Mouse (Mus musculus) embryonic facial prominence, embryonic 12.5 days (tissue): Measurements from ENCODE around the gene Dpp3. TPM values are rescaled to one million over a fixed set of nuclear protein-coding genes. Genes with fewer than 3 reads are reported as not detected.
A peak's percentile ranks its signal among the peaks of the same experiment; 100 is the strongest.
"Not testable (repeated sequence)": the region's sequence is repeated elsewhere in the genome, so short reads cannot be mapped to it uniquely, and the experiment has no call there.

Experiments
- ATAC-seq: fragments of 200-750 bp; cut with Nextera tagmentation; 2 replicates; pipeline ENCODE4 v1.8.0; 2017; ENCODE audit not compliant: insufficient number of reproducible peaks, insufficient read depth, low FRiP score, low TSS enrichment
- H3K27ac ChIP-seq: fragments of 300-500 bp; sonication (generic); 2 replicates; pipeline ENCODE4 v1.5.1; 2016; ENCODE audit warnings: mild to moderate bottlenecking
- H3K27me3 ChIP-seq: fragments of 300-500 bp; sonication (generic); 2 replicates; pipeline ENCODE4 v1.6.1; 2016; ENCODE audit warnings: mild to moderate bottlenecking, moderate library complexity
- H3K36me3 ChIP-seq: fragments of 300-500 bp; sonication (generic); 2 replicates; pipeline ENCODE4 v1.6.1; 2016; ENCODE audit warnings: mild to moderate bottlenecking
- H3K4me1 ChIP-seq: fragments of 300-500 bp; sonication (generic); 2 replicates; pipeline ENCODE4 v1.6.1; 2016
- H3K4me2 ChIP-seq: fragments of 300-500 bp; sonication (generic); replicated peaks from 2 replicates; pipeline ENCODE4 v1.6.1; 2016; ENCODE audit warnings: mild to moderate bottlenecking, moderate library complexity
- H3K4me3 ChIP-seq: fragments of 300-500 bp; sonication (generic); 2 replicates; pipeline ENCODE4 v1.5.1; 2016; ENCODE audit warnings: mild to moderate bottlenecking
- H3K9ac ChIP-seq: fragments of 300-500 bp; sonication (generic); 2 replicates; pipeline ENCODE4 v1.6.1; 2016; ENCODE audit warnings: mild to moderate bottlenecking, moderate library complexity
- H3K9me3 ChIP-seq: fragments of 300-500 bp; sonication (generic); 2 replicates; pipeline ENCODE4 v1.6.1; 2016; ENCODE audit warnings: mild to moderate bottlenecking, moderate library complexity
- WGBS: fragments of 180-500 bp; shearing (Covaris S2); methylation state at CpG from one replicate; pipeline ENCODE4 v1.1.7; 2016; 5-methylcytosine and 5-hydroxymethylcytosine counted together
- polyA plus RNA-seq: library from polyadenylated mRNA; unstranded; fragments of >200 nt; fragmentation: Nextera tagmentation; extraction: Ambion mirVana; gene quantifications from 2 replicates; pipeline ENCODE4 v1.2.1, GENCODE M21; 2016

Gene Dpp3
- polyA plus RNA-seq, 1 experiment from 2014 or later, result 144 TPM

GRCm38 (mm10) chr19:4889791-4890190 is 38.3 kb downstream of the Dpp3 start:
- H3K4me1 ChIP-seq, result no peaks in the 10 kb centered on the region
- no peak for ATAC-seq
- WGBS, result 81% methylated on average over 10 of the region's 10 CpGs

GRCm38 (mm10) chr19:4883961-4884360 is 44.1 kb downstream of the Dpp3 start:
- H3K9me3 ChIP-seq, result no peaks in the 10 kb centered on the region
- no peaks in the 10 kb centered on the region for H3K27me3 ChIP-seq
- 79% methylated on average over 4 of the region's 4 CpGs for WGBS
- H3K4me2 ChIP-seq, result no peak overlapping the region
- no peak overlapping the region for H3K9ac ChIP-seq
- no peaks in the 10 kb centered on the region for H3K36me3 ChIP-seq
- H3K27ac ChIP-seq, result no peak overlapping the region
- ATAC-seq, result no peak
- H3K4me1 ChIP-seq, result 0 out of 2 replicates have a peak, but pooled peaks cover 4% of the 10 kb centered on the region
- H3K4me3 ChIP-seq, result no peak overlapping the region

More at GRCm38 (mm10) chr19:4889791-4890190, 38.3 kb downstream of the Dpp3 start:
- no peak overlapping the region for H3K9ac ChIP-seq
- no peak overlapping the region for H3K4me3 ChIP-seq
- no peak overlapping the region for H3K27ac ChIP-seq
- no peaks in the 10 kb centered on the region for H3K27me3 ChIP-seq
- H3K9me3 ChIP-seq, result no peaks in the 10 kb centered on the region
- H3K4me2 ChIP-seq, result no peak overlapping the region
- peaks cover 15% of the 10 kb centered on the region for H3K36me3 ChIP-seq

DNA sequence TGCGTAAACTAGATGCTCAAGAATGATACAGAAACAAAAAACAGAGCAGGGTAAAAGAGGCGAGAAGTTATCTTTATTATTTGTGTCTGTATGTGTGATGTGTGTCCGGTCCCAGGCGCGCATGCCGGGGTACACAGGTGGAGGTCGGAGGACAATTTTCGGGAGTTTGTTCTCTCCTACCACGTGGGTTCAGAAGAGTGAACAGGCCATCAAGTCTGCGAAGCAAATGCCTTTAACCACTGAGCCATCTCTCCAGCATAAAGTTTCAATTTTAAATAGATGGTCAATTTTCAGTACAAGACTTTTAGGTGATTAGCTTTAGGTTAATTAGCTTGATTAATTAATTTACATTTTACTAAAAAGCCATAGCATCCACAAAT is 48.8 kb downstream of the Dpp3 start:
- H3K4me1 ChIP-seq, result peaks cover 14% of the 10 kb centered on the region; the same call in 1 of the 2 replicates
- no peaks in the 10 kb centered on the region for H3K27me3 ChIP-seq
- H3K9ac ChIP-seq, result peak overlapping the region; percentile 75; the same call in 1 of the 2 replicates
- H3K4me2 ChIP-seq, result peak overlapping the region; percentile 97
- H3K4me3 ChIP-seq, result peak overlapping the region; percentile 86
- H3K27ac ChIP-seq, result no peak overlapping the region
- ATAC-seq, result no peak
- 50% methylated on average over 10 of the region's 10 CpGs for WGBS
- no peaks in the 10 kb centered on the region for H3K36me3 ChIP-seq
- no peaks in the 10 kb centered on the region for H3K9me3 ChIP-seq

GRCm38 (mm10) chr19:4878405-4879323 is 49.4 kb downstream of the Dpp3 start, which contains the start of gene Zdhhc24:
Gene Zdhhc24 (plus strand): TSS chr19:4878668.
- ATAC-seq, result peak; percentile 93
- Histone ChIP-seq H3K27me3 (no peaks in the 10 kb centered on the region), H3K27ac (peak within 1 kb of the TSS; percentile 74), H3K4me2 (peak within 1 kb of the TSS; percentile 97), H3K9ac (peak within 1 kb of the TSS; percentile 75), H3K9me3 (no peaks in the 10 kb centered on the region), H3K4me1 (peaks cover 14% of the 10 kb centered on the region; the same call in 1 of the 2 replicates), H3K4me3 (peak within 1 kb of the TSS; percentile 86), H3K36me3 (no peaks in the 10 kb centered on the region)
- 1% methylated on average over 52 of the region's 52 CpGs for WGBS

DNA sequence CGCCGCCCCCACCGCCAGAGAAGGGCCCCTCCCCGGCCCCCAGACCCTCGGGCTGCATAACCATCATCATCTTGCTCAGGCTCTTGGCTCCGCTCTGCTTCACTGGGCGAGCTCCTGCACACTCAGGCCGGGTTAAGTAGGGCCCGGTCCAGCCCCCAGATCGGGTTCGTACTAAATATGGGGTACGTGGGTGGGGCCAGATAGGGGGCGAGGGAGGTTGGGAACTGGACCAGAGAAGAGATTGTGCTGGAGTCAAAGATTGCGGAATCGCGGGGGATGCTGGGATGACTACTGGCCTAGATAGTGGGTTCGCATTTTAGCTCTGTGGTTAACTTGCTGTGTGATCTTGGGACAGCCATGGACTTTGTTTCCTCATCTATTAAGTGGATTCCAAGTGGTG is 50.3 kb downstream of the Dpp3 start, which contains the start of gene Actn3:
TSS of gene Actn3 (minus strand) at position 125 of the 400 bp plus-strand sequence.
- H3K9ac ChIP-seq, result peak within 1 kb of the TSS; percentile 75
- H3K4me3 ChIP-seq, result peak within 1 kb of the TSS; percentile 86
- peak within 1 kb of the TSS; percentile 74 for H3K27ac ChIP-seq
- peak within 1 kb of the TSS; percentile 97 for H3K4me2 ChIP-seq
- peaks cover 14% of the 10 kb centered on the region; the same call in 1 of the 2 replicates for H3K4me1 ChIP-seq
- 4% methylated on average over 17 of the region's 17 CpGs for WGBS
- no peaks in the 10 kb centered on the region for H3K36me3 ChIP-seq
- no peaks in the 10 kb centered on the region for H3K27me3 ChIP-seq
- no peak; the same call in 1 of the 2 replicates for ATAC-seq
- H3K9me3 ChIP-seq, result no peaks in the 10 kb centered on the region

DNA sequence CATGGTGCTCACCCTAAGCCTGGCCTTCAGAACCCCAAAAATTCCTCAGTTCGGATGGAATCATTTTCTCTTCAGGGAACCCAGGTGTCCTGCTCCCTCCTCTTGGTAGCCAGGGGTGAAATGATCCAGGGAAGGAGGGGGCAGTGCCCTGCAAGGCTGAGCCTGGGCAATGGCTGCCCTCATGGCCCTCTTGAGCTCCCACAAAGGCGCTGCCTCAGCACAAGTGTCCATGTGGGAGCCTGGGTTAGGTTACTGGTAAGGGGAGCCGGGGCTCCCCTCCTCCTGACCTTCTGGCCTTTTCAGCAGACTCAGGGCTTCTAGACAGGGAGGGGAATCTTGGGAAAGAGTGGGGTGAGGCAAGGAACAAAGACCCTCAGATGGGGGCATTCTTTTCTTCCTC is 51.3 kb downstream of the Dpp3 start:
- no peak overlapping the region for H3K27ac ChIP-seq
- H3K9ac ChIP-seq, result no peak overlapping the region
- H3K4me2 ChIP-seq, result no peak overlapping the region
- no peak overlapping the region for H3K4me3 ChIP-seq
- WGBS, result 70% methylated on average over 3 of the region's 3 CpGs
- H3K9me3 ChIP-seq, result no peaks in the 10 kb centered on the region
- H3K36me3 ChIP-seq, result no peaks in the 10 kb centered on the region
- no peaks in the 10 kb centered on the region for H3K27me3 ChIP-seq
- peaks cover 14% of the 10 kb centered on the region; the same call in 1 of the 2 replicates for H3K4me1 ChIP-seq
- no peak for ATAC-seq

DNA sequence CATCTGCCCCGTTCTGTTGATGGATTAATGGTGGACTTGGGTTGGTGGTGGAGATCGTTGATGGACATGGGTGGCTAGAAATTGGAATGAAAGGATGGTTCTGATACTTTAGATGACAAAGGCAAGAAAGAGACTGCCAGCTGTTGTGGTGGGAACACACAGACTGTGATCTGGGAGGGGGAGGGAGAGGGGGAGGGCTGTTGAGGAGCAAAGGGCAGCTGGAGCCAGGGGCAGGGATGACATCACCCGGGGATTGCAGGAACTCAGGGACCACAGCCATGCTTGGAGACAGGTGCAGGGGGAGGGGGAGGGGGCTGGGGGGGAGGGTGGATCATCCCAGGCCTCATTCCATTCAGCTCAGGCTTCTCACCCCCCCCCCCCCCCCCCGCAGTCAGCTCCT is 51.8 kb downstream of the Dpp3 start:
- no peak for ATAC-seq
- Histone ChIP-seq H3K27ac (no peak overlapping the region), H3K27me3 (no peaks in the 10 kb centered on the region), H3K4me2 (no peak overlapping the region), H3K9ac (no peak overlapping the region), H3K9me3 (no peaks in the 10 kb centered on the region), H3K36me3 (no peaks in the 10 kb centered on the region), H3K4me3 (no peak overlapping the region), H3K4me1 (peaks cover 14% of the 10 kb centered on the region; the same call in 1 of the 2 replicates)
- WGBS, result 66% methylated on average over 3 of the region's 4 CpGs

- 70% methylated on average over 1 of the region's 1 CpGs for WGBS
- H3K36me3 ChIP-seq, result not testable (repeated sequence)
Measured at GRCm38 (mm10) chr19:4874613-4875012, 53.5 kb downstream of the Dpp3 start.

DNA sequence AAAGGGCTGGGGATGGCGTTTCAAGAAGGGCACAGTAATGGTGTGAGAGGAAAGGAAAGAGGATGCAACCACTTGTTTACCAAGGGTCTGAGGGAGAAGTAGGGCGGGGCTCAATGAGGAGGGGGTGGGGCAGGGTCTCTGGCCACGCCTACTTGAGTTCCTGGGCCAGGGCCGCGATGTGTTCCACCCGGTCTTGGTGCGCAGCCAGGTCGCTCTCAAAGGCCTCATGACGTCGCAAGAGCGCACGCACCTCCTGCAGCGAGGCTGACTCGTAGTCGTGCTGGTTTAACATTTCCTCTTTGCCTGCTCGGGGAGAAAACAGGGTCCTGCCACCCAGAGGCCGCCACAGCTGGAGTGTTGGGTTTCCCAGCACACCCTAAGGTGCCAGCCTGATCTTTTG is 62.9 kb downstream of the Dpp3 start:
- Histone ChIP-seq H3K4me2 (peak overlapping the region; percentile 14; the same call in 1 of the 2 replicates), H3K36me3 (no peaks in the 10 kb centered on the region), H3K9ac (no peak overlapping the region), H3K4me3 (no peak overlapping the region), H3K4me1 (no peaks in the 10 kb centered on the region), H3K9me3 (no peaks in the 10 kb centered on the region), H3K27ac (no peak overlapping the region), H3K27me3 (peaks cover 18% of the 10 kb centered on the region)
- 5% methylated on average over 17 of the region's 17 CpGs for WGBS
- ATAC-seq, result no peak

More at GRCm38 (mm10) chr19:4874613-4875012, 53.5 kb downstream of the Dpp3 start:
- peaks cover 14% of the 10 kb centered on the region; the same call in 1 of the 2 replicates for H3K4me1 ChIP-seq
- not testable (repeated sequence) for H3K9me3 ChIP-seq, H3K4me3 ChIP-seq, H3K27me3 ChIP-seq, H3K27ac ChIP-seq, ATAC-seq, H3K4me2 ChIP-seq, H3K9ac ChIP-seq

DNA sequence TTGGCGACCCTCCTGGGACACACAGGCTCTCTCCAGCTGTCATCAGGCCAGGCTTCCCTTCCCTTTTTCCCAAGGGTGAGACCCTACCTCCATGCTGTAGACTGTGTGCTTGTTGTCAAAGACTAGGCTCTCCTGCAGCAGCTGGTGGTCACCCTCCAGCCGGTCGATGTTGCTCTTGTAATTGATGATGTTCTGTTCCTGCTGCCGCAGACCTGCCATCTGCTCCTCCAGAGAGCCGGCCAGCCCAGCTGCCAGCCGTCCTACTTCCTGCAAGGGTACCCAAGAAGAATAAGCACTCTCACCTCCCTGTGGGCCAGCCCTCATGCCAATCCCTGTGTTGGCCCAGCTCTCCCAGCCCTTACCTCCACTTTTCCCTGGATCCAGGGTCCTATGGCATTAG is 65.0 kb downstream of the Dpp3 start:
- no peak overlapping the region for H3K9ac ChIP-seq
- no peaks in the 10 kb centered on the region for H3K9me3 ChIP-seq
- H3K27me3 ChIP-seq, result peaks cover 12% of the 10 kb centered on the region
- WGBS, result 77% methylated on average over 6 of the region's 6 CpGs
- no peak overlapping the region for H3K4me3 ChIP-seq
- ATAC-seq, result no peak
- H3K27ac ChIP-seq, result no peak overlapping the region
- H3K4me1 ChIP-seq, result no peaks in the 10 kb centered on the region
- peaks cover 4% of the 10 kb centered on the region; the same call in 1 of the 2 replicates for H3K36me3 ChIP-seq
- no peak overlapping the region for H3K4me2 ChIP-seq

DNA sequence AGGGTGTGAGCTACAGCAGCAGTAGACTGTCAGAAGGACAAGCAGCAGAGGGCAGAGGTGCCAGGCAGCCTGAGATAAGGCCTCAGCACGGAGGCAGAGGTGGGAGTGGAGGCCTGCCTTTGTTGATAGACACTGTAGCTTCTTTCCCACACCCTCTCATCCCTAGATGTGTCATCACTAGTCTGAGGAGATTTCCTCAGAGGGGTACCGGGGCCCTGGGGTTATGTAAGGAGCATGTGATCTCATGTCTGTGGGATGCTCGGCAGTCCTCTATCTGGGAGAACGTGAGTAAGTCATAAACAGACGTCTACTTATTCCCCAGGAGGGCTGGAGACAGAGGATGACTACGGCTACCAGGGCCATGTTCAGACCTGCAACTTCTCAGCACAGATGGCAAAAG is 69.0 kb downstream of the Dpp3 start:
- H3K27ac ChIP-seq, result no peak overlapping the region
- H3K36me3 ChIP-seq, result peaks cover 9% of the 10 kb centered on the region; the same call in 1 of the 2 replicates
- H3K4me1 ChIP-seq, result peaks cover 8% of the 10 kb centered on the region
- ATAC-seq, result no peak
- no peaks in the 10 kb centered on the region for H3K27me3 ChIP-seq
- H3K9ac ChIP-seq, result no peak overlapping the region; the same call in 1 of the 2 replicates
- H3K4me3 ChIP-seq, result no peak overlapping the region
- no peaks in the 10 kb centered on the region for H3K9me3 ChIP-seq
- 75% methylated on average over 6 of the region's 6 CpGs for WGBS
- H3K4me2 ChIP-seq, result no peak overlapping the region
